Mouse (Mus musculus): ENCODE measurements around the gene Tirap.
"Not testable (repeated sequence)": the region's sequence is repeated elsewhere in the genome, so short reads cannot be mapped to it uniquely, and the experiment has no call there.

Tirap gene

DNA sequence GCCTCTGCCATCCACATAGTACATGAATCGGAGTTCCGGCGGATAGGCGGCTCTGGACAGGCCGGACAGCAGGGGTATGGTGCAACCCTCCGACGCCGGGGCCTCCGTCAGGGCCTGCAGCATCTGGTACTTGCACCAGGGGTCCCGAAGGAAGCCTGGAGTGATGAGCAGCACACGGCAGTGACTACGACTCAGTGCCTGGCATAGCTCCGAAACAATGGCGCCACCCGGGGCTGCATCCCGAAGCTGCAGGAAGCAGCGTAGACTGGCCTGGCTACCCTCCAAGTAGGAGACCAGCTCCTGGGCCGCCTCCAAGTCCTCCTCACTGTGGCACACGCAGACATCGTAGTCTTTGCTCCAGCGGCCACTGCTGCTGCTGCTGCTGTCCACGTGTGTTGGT lies 11.4 kb downstream of the Tirap start:
- DNase-seq: no peak

DNA sequence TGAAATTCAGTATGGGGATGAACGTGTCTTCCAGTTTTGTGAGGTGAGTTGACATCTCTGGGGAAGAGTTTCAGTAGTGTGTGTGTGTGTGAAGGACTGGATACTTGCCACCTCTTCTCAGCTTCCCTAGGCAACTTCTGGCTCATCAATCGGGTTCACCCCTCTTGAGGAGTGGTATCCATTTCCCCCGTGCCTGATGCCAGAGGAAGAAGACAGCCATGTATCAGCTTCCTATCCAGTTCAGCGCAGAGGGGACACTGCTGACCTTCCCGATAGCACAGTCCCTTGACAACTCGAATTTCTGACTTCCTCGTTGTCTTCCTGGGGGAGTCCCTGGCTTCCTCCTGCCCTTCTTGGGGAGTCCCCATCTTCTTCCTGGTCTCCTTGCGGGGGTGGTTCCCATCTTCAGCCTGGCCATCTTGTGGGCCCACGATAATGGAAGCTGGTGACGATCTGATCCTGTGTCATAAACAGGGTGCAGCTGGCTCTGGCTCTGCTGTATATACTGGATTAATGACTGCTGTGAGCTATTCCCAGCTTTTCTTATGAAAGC lies 12.7 kb downstream of the Tirap start:
- DNase-seq: no peak

DNA sequence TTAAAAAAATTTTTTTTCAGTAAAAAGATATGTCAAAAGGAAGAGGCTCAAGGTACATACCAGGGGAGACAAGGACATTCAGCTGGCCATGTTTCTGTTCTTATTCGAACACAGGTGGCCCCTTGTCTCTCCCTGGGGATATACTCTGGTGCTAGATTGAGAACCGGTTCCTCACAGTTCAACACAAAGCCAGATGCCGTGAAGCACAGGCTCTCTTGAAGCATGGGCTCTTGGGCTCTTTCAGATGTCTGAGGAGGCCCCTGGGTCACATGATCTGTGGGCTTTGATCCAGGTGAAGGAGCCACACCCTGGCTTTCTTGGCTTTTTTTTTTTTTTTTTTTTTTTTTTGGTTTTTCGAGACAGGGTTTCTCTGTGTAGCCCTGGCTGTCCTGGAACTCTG lies 13.7 kb downstream of the Tirap start:
- DNase-seq: no peak

DNA sequence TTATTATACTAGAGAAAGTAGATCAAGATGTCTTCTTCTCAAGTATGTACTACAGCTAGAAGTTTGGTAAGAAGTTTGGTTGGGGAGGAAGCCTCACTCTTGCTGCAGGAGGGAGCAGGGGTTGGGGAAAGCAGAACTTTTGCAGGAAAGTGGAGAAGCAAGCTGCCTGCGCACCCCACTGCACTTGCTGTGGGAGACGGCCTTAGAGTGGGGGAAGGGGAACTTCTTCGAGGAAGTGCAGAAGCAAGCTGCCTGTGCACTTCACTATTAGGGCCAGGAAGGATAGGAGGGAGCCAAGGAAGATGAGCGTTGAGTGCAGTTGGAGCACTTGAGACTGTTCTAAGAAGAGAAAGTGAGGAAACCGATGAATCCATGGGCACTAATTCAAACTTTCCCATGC lies 16.7 kb downstream of the Tirap start:
- DNase-seq: no peak

DNA sequence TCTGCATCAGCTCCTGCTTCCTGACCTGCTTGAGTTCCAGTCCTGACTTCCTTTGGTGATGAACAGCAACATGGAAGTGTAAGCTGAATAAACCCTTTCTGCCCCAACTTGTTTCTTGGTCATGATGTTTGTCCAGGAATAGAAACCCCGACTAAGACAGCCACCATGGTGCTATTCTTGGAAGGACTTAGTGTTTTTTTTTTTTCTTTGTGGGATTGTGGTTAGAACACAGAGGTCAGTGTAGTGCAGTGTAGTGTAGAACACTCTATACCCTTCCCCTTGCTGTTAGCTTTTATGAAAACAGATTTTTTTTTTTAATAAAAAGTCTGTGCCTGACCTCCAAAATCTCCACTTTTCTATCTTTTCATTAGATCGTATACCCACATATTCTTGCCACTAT lies 17.3 kb downstream of the Tirap start:
- no peak for DNase-seq

DNA sequence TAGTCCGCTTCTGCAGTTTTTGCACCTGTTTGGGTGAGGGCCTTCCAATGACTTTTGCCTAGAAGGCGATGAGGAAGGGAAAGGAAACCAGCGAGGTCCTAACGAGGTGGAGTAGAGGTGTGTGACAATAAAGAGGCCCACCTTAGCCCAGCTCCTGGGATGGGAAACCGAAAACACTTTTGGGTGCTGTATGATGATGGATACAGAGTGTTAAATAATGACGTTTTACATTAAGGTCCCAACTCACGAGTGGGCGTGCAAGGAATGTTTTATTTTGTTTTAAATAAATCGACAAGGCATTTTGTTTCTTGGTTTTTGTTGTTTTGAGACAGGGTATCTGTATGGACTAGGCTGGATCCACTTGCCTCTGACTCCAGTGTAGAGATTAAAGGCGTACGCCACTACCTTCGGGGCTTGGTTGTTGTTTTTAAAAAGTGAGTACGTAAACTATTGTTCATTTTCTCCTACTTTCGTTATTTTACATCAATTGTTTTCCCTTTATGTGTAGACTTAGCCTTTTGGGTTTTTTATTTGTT lies 23.9 kb downstream of the Tirap start:
- no peak for DNase-seq

DNA sequence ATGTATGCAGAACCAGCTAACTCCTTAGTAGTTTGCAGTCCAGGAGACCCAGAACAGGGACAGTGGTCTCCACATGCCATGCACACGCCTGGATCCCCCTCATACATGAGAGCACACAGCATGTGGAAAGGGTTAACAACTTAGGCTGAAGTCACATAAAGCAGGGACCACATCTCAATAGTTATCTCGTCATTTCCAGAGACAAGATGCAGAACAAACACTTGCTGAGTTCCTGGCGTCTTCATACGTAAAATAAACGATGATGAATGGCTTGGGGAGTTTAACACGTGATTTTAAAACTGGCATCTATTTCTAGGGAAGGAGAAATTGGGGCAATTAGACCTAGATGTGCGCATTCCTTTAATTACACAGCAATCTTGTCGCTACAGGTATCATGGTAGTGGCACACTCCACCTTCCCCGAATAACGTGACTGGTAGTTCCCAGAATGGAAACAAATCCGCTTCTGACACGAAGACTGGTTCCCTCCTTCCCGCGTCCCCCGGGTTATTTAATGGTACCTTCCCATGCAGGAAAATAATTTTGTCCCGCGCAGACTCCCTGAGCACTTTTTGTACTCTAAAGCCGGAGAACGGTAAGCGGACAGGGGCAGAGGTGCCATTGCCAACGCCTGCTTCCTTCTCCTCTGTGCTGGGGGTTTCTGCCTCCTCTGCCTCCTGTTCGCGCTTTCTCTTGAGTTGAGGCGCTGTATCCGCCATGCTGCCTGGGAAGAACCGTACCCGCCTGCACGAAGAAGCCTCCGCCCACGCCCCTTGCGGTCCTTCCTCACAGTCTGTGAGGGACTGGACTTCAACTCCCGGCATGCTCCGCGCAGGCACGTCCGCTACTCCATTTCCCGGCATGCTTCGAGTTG lies 24.6 kb downstream of the Tirap start, which contains the start of gene Dcps:
Gene Dcps, minus strand, starts transcription at position 811 of the 873 bp plus-strand sequence.
- DNase-seq: peak; percentile 94 to 95

DNA sequence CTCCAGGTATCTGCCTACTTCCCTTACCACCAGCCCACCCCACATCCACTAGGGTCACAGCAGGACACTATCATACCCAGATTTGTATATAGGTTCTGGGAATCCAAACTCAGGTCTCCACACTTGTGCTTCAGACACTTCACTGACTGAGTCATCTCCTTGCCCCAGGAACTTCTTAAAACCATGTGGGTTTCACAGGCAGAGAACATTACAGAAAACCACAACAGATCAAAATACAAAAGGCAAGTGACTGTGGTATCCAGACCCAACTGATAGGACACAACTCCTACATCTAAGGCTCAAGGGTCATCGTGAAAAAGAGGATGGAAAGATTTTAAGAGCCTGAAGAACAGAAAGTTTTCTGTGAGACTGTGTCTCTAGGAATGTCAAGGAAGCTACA lies 26.8 kb downstream of the Tirap start:
- DNase-seq: no peak

DNA sequence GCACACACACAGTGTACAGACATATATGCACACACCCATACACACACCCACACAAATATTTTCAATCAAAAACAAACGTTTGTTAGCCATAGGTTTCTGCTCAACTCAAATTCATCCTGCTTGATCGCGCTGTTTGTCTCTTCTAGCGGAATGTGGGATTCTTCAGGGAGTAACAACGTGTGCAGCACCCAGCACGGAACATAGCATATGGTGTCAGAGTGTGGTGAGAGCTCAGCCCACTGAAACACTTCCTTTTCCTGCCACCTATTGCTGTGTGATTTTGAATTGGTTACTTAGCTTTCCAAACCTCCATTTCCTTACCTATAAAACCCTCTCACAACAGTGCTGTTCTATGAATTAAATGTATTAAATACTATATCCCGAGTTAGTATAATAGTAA lies 30.0 kb downstream of the Tirap start:
- DNase-seq: no peak

DNA sequence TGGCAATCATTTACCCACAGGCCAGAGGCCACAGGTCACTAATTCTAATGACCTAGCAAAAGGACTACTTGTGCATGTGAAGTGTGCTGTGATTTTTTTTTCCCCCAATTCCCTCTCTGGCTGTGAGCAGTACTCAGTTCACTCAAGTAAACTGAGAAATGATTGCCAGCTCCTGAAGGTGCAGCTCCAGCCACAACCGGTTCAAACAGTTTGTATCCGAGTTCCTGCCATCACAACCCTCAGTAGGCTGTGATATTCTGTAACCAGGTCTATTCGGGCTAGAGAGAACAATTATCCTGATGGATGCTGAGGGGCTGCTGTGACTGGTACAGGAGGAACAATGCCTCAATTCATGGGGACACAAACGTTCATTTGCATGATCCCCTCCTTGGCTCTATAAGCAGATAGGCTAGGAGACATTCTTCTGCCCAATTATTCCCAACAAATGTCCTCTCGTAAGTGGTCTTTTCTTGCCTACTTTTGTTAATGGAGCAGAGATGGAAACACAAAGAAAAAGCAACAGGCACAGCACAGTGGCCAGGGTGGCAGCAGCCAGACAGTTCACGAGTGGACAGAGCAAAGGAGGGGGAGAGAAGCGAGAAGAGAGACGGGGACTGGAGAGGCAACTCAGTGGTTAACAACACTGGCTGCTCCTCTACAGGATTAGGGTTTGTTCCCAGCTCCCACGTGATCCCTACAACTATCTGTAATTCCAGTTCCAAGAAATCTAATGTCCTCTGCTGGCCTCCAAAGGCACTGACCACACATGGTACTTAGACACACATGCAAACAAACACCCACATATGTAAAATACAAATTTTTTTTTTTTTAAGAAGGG lies 33.1 kb downstream of the Tirap start:
- DNase-seq: no peak

DNA sequence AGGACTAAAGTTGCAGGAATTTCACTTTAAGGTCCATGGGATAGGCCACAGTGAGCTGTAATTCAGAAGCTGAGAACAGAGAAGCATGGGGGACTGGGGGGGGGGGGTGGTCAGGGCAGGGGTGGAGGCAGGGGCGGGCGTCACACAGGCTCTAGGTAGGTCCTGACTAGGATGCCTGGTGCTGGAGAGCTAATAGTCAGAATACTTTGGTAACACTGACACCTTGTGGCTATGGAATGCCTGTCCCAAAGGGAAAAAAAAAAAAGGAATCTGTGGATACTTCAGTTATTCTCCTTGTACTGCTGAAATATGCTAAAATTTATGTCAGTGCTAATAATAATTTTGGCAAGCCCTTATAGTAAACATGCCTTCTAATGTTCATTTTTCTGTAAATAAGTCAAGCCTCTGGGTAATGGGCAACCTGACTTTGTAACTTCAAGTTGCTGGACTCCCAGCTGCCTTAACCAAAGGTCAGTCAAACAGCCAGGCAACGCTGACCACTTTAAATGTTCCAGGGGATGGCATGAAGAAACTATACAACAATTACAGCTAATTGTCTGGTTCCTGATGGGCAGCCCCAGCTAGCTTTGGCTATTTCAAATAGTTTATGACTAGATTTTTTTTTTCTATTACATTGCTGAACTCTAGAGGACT lies 33.8 kb downstream of the Tirap start:
- DNase-seq: no peak

DNA sequence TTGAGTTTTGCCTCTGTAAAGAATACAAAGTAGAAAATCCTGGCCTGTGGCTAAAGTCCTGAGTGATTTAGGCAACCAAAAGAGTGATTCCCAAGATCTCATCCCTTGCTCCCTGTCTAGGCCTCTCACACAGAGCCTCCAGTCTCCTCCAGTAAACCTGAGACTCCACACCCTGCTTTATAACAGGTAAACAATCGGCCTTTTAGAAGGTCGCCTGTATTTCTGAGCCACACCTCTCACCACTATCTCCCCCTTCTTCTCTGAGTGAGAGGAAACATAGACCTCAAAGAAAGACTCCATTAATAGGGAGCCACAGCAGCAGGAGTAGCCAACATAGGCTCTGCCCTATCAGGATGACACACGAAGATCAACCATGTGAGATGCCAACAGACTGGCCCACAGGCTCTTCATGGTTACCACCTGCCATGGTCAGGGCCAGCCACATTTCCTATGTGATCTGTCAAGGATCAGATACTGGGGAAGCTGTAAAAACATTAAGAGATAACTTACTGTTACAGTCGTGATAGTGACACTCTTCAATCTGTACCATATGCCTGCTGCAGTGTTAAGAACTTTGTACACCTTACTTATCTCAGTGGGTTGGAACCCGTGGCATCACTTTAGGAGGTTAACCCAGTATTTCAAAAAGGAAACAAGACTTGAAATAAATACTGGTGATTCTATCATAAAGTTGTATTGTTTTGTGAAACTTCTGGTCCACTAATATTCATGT lies 35.8 kb downstream of the Tirap start:
- no peak for DNase-seq

DNA sequence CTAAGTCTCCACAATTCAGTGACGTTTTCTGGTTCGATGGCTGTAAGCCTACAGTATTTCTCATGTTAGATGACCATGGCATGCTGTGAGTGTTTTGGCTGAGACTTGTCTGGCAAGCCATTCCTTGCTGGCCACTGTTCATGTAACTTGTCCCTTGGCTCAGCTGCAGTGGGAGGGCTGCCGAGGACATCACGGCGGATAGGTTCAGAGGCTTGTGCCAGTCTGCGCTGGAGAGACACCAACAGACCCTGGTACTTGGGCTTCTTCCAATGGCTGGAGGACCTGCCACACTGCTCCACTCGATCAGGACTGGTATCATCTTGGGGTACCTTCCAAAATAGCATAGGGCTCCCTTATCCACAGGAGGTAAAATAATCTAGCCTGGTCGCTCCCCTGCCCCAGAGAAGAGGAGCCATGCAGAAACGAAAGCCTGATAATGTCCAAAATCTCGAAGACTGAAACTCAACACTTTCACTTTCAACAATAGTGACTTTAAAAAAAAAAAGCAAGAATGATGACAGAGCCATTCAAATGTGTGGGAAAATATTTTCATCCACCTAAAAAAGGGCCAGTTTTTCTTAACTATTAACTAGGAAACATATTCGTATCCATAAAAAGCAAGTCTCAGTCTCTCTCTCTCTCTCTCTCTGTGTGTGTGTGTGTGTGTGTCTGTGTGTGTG lies 36.9 kb downstream of the Tirap start:
- DNase-seq: no peak

DNA sequence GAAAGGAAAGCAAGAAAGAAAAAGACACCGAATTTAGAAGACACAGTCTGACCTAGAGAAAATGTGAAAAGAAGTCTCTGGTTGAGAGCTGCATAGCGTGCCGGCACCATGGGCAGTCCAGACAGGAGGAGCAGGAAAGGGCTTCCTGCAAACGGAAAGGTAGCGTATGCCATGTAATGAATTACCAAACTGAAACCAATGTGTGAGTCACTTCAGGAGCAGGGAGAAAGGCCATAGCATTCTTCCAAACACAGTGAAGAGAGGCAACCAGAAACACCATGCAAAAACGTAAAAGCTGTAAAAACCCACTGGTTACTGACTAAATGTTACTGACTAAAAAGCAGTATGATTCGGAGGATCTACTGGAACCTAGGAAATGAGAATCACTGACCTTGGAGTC lies 38.4 kb downstream of the Tirap start:
- DNase-seq: no peak

DNA sequence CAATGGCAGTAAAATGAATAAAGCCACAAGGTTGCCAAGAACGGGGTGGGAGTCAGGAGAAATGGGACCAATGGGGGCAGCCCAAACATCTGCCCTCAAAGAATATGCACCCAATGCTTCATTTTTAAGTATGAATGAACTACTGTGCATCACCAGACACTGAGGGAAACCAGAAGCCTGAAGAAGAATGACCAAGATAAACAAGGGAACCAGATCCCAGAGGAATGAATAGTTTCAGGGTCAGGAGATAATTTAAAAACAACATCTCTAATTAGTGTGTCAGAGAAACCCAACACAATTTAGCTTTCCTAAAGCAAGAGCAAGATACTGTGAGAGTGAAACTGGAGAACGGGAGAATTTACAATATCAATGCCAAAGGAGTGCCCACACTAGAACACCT lies 39.4 kb downstream of the Tirap start:
- no peak for DNase-seq

DNA sequence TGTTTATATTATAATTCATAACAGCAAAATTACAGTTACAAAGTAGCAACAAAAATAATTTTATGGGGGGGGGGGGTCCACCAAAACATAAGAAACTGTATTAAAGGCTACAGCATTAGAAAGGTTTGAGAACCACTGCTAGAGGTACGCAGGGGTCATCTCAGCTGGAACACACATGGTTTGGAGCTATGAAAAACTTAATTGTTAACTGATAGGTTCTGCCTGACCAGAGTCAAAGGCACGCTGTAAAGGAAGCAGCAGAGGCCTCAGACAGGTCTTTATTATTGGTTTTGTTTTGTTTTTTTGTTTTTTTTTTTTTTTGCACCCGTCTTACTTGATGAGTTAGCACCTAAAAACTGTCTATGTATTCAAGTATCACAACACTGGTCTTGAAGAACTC lies 41.6 kb downstream of the Tirap start:
- no peak for DNase-seq

DNA sequence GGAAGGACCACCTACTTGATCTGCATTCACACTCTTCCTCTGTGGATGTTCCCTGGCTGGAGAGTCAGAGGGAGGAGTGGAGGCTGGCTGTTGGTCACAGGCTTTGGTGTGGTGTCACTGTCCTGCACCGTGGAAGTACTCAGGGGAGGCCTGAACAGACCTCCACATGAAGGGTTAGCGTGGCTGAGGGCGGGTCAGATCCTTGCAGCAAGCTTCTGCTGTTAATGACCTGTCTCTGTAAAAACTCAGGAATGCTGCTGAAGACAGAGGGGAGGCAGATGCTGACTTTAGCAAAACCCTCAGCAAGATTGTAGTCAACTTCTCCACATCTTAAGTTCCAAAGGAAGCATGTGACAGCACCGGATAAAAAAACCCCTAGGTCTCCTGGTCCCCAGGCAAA lies 43.2 kb downstream of the Tirap start:
- DNase-seq: no peak

DNA sequence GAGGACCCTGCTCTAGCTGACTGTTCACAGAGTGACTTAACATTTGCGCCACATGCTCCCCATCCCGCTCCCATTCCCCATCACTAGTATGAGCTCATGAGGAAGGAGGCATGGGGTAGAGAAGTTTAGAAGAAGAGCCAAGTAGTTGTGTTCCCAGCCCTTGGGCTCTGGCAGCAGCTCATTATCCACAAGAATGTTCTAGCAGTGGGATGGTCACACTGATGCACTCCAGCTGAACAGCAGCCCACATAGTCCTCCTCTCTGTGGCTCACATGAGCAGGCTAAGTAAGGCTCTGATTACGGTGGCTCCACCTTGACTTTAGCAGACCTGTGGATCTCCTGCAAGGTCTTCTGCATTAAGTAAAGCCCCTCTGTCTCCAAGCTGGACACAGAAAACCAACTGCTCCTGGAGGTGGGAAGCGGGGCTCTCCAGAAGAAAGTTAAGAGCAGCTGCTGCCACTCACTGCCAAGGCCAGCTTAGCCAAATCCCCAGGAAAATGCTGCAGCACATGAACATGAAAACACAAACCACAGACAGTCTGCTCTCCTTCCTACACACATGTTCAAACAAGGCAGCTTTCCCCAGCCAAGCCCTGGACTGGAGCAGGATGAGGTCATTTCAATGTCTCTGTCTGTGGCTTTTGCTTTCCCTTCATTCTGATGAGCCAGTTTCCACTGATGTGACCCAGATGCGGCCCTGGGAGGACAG lies 43.9 kb downstream of the Tirap start:
- DNase-seq: no peak

DNA sequence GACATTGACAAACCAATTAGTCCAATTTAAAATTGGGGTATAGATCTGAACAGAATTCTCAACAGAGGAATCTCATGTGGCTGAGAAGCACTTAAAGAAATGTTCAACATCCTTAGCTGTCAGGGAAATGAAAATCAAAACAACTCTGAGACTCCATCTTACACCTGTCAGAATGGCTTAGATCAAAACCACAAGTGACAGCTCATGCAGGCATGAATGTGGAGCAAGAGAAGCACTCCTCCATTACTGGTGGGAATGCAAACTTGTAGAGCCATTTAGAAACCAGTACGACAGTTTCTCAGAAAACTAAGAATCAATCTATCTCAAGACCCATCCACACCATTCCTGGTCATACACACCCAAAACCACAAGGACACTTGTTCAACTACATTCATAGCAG lies 47.2 kb downstream of the Tirap start:
- no peak for DNase-seq

DNA sequence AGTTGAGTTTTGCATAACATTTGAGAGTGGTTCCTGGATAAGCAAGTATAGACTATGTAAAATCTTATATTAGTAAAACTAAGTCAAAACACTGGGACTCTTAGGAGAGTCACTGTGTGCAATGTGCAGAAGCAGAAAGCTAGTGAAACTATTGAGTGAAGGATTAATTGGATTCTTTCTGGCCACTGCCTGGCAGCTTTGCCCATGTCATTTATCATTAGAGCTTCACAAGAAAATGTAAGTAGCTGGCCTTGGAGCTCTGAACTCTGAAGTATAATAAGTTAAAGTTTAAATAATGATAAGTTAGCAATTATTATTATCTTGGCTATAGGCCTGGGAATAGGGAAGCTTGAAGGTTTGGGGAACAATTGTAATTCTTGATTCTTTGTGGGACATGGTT lies 51.3 kb downstream of the Tirap start:
- not testable (repeated sequence) for DNase-seq

DNA sequence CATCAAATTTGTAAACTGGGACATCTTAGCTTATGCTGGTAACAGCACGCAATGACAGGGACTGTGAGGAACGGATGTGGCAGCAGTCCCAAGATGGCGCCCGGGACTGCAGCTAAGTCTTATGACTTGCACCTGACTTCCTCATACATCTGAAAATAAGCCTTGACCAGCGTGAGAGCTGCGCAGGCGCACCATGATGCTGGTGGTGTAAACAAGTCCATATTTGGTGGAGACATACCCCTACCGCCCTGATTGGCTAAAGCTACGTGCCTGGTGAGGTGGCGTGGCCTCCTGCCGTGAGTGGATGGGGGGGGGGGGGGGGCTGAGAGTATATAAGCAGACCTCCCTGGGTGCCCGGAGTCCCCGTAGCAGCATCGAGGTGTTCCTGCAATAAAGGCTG lies 52.8 kb downstream of the Tirap start:
- not testable (repeated sequence) for DNase-seq
